Mouse (Mus musculus): ENCODE measurements at regions not wholly inside any gene's neighbourhood (a gene's known extent, or its start where the extent isn't known, plus 50 kb on each side); places are given as distances from the start of the nearest gene placed in this dataset.

DNA sequence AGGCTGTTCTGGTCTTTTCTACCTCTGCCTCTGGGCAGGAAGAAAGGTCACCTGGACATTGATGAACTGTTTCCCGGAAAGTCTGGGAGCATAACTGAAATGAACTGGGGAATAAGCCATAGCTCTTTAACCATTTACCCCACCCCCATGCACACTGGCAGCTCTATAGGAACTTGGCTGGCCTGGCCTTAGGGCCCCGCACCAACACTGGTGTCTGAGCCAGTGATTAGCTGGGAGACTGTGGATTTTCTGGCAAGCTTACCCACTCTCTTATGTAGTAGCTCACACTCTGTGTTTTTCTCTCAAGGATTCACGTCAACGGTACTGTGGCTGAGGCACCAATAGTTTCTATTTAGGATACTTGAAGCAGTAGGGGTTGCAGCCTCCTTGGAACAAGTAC, 439.8 kb upstream of the Zdhhc25 start:
- no peak for TF ChIP-seq CTCF (conservative IDR thresholded peaks at IDR 0.05; ENCODE audit: low read length)
- TF ChIP-seq POU5F1 (IDR thresholded peaks at IDR 0.05; ENCODE audit: borderline replicate concordance, low read length) = no peak
